Mouse (Mus musculus) erythroid progenitor cell, adult 5-6 weeks (primary cell): Measurements from ENCODE around the gene Actn4. TPM values are rescaled to one million over a fixed set of nuclear protein-coding genes. Genes with fewer than 3 reads are reported as not detected.
A peak's percentile ranks its signal among the peaks of the same experiment; 100 is the strongest.
"Not testable (repeated sequence)": the region's sequence is repeated elsewhere in the genome, so short reads cannot be mapped to it uniquely, and the experiment has no call there.

Experiments
- ATAC-seq: replicated peaks from 2 replicates; pipeline ENCODE4 v1.8.0; 2016; ENCODE audit warnings: moderate number of reproducible peaks, mild to moderate bottlenecking, moderate TSS enrichment, inconsistent platforms; ENCODE audit not compliant: poor library complexity, low FRiP score, severe bottlenecking
- total RNA-seq, 2 experiments: library from RNA; stranded (forward) in 1 of 2; stranded (reverse) in 1 of 2; fragments of 150-400 nt in 1 of 2; fragments of 186-747, 209-891 nt in 1 of 2; gene quantifications; 2 replicates each; pipeline versions ENCODE4 v1.2.3 to v1.2.4; 2015 to 2017; ENCODE audit warnings: low replicate concordance in 2 of 2

Gene Actn4
- total RNA-seq, 2 experiments from 2014 or later: 173 to 189 TPM

DNA sequence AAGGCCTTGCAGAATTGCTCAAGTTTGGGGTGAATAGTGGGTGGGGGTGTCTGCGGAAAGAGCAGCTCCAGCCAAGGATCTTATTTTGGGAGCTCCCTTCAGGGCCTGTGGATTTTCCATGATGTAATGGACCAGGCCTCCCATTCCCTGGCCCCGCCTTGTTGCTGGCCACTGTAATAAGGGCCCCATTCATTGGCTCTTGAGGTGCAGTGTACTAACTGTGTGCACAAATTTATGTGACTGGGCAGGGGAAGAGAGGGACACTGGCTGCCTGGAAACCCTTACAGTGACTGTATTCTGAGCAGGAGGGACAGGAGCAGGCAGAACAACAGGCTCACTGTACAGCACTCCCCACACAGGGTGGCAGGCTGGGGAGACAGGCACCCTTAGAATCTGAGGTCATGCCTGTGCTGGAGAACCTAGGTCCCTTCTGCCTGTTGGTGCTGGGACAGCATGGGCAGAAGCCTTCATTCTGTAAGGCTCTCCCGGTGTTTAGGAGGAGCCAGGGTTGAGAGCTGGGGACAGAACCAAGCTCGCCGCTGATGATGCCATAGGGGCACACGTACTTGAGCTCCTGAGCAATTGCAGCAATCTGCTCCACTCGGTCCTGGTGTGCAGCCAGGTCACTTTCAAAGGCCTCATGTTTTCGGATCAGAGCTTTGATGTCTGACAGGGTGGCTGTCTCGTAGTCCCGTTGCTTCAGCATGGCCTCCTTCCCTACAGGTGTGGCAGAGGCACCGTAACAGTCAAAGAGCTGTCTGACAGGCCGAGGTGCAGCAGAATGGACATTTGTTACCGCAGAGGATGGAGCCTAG, 60.6 kb downstream of the Actn4 start:
- ATAC-seq: no peak

DNA sequence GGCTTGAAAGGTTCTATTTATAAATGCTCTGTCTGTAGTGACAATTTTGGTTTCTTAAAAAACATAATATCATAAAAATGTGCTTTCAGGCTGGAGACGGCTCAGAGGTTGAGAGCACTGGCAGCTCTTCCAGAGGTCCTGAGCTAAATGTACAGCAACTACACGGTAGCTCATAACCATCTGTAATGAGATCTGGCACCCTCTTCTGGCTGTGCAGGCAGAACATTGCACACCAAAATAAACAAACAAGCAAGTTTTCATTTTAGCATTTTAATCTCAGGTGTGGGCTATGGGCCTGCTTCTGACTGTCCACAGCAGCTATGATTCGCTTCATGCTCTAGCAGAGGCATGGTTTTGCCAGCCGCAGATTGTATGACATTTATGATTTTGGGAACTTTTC, 62.2 kb downstream of the Actn4 start:
- no peak for ATAC-seq

DNA sequence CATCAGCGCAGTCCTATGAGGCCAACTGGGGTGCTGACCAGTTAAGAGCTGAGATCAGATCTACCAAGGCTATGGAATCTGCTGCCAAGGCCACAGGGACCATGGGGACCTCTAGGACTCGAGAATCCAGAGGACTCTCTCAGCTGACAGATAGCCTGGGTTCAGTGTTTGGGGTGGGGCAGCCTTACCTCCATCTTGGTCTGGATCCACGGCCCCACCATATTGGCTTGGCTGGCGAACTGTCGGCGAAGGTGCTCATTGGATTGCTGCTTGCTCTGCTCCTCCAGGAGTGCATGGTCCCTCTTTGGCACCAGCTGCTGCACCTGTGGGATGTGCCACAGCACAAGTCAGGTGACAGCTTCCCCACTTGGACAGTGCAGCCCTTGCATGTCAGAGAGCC, 64.5 kb downstream of the Actn4 start:
- no peak for ATAC-seq

DNA sequence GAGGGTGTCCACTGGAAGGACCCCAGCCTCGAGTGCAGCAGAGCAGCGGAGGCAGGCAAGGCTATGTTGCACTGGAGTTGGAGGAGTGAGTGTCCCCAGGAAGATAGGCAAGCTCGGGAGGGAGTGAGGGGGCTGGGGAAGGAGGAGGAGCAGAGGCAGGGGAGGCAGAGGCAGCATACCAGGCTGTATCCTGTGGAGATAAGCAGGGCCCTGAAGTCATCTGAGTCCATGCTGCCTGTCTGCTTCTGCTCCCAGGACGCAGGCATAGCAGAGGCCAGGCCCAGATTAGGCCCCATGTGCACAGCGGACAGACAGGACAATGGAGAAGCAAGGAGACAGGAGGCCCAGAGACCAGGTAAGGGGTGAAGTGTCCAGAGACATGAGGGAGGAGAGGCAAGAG, 67.2 kb downstream of the Actn4 start:
- ATAC-seq: no peak

DNA sequence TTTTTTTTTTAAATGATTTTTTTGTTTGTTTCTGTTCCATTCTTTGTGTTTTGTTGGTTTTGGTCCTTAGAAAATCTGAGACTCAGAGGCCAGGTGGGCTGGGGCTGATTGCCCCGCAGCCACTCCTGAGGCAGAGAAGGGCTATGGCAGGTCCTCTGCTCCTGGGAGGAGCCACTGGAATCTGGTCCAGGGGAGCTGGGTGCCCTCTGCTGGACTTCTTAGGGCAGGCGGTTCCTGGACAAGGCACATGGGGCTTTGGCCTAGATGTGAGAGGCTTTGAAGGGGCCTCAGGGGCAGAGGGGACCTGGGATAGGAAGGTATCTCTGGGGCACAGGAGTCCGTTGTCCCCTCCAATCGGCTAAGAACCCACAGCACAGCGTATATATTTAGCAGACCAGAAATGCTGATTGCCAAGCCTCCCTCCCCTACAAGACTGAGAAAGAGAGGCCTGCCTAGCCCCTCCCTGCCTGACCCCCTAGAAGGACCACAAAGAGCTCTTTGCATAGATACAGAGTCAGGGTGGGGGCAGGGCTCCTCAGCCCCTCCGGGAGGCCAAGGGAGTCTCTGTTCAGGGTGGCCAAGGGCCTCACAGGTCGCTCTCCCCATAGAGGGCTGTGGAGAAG, 68.4 kb downstream of the Actn4 start:
- no peak for ATAC-seq

DNA sequence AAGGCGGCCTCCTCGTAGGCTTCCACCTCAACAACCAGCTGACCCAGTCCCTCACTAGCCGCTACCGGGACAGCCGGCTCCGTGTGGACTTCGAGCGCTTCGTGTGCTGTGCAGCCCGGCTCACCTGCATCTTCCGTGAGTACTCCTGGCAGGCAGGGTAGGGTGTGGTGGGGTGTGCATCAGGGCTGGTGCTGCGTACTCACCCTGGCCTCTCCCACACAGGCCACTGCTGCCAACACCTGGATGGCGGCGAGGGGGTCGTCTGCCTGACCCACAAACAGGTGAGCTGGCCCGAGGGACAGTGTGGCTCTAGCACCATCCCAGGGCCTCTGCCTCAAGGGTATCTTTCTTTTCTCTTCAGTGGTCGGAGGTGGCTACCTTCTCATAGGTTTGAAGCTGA, 69.5 kb downstream of the Actn4 start:
- no peak for ATAC-seq

DNA sequence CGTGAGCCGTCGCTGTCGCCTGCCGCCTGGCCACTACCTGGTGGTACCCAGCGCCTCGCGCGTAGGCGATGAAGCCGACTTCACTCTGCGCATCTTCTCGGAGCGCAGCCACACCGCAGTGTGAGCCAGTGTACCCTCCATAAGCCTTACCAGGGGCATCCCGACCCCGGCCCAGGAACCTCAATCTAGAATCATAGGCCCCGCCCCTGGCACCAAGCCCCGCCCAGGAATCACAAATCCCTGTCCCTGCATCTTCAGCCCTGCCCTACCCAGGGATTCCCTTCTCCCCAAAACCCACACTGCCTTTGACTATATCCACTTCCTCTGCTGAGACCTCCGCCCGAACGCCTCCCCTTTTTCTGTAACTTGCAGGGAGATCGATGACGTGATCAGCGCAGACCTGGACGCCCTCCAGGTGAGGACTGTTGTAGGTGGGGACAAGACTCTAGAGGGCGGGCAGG, 73.4 kb downstream of the Actn4 start:
- ATAC-seq: no peak

DNA sequence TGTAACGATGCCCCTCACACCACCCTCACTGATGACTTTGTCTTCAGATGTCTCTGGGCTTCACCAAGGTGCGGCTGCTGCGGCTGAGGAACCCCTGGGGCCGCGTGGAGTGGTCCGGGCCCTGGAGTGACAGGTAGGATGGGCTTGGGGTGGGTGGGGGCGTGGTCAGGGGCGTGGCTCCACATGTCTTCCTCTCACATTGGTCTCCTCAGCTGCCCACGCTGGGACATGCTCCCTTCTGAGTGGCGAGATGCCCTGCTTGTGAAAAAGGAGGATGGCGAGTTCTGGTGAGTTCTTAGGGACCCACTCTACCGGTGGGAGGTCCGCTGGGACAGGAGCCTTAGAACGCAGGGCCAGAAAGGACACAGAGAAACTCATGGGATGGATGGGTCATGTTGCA, 75.7 kb downstream of the Actn4 start:
- no peak for ATAC-seq

DNA sequence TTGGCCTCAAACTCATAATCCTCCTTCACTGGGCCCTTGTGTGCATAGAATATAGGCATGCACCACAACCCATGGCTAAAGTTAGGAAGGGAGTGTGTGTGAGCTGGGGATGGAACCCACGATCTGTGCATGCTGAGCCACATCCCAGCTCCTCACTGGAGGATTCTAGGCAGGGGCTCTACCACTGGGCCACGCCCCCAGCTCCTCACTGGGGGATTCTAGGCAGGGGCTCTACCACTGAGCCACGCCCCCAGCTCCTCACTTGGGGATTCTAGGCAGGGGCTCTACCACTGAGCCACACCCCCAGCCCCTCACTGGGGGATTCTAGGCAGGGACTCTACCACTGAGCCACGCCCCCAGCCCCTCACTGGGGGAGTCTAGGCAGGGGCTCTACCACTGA, 78.4 kb downstream of the Actn4 start:
- not testable (repeated sequence) for ATAC-seq

DNA sequence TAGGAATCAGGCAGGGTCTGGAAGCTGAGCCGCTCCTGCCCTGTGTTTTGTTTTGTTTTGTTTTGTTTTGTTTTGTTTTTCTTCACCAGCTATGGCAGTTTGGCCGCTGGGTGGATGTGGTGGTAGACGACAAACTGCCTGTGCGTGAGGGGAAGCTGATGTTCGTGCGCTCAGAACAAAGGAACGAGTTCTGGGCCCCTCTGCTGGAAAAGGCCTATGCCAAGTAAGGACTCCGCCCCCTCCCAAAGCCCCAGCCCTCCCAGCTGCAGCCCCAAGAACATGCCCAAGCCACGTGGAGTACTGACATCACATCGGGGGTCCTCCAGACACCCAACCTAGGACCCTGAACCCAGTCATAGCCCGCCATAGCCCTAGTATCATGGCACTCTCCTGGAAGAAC, 79.1 kb downstream of the Actn4 start:
- no peak for ATAC-seq

DNA sequence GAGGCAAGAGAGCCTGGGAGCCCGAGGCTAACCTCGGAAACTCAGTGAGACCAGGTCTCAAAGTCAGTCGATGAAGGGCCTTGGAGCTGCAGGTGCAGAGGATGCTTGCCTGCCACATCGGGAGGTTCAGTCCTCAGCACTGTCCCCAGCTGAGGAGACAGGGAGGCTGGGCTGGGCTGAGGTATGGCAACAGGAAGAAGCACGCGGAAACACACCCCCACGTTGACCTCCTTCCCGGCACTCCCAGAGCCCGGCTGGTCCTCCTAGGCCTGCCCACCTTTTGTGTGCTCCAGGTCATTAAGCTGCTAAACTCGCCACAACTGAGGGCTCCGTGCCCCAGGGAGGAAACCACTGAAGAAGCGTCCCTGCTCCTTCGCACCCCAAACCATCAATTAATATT, 80.9 kb downstream of the Actn4 start, which contains the start of gene Capn12:
Gene Capn12, plus strand, starts transcription at position 224 of the 400 bp plus-strand sequence.
- ATAC-seq: no peak

DNA sequence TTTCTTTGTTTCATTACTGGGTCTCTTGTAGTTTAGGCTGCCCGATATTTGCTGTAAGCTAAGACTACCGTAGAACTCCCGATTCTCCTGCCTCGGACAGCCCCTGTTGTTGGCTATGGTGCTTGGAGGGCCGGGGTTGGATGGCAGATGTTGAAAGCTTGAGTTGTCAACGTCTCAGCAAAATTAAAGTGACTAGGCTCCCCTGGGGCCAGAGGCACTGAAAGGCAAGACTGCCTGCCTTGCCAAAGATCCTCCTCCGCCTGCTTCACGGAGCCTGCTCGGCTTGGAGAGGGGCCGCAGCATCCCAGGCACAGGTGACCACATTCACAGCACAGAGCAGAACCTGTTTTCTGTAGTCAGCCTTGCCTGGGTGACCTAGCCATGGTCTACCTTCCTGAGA, 81.6 kb downstream of the Actn4 start:
- no peak for ATAC-seq

DNA sequence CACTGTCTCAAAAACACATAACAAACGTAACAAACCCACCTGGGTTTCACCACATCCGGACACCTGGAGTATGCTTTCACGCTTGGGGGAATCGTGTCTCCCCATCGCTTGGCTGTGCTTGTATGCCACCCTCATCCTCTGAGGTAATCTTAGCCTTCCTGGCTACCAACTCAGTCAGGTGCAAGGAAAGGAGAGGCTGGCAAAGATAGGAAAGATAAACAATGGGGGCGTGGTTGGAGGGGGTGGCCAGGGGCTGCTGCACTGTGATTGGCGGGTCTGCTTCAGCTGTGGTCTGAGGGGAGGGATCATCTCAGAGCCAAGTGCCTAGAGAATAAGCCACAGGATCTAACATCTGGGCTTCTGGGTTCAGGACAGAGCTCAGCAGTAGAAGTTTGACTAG, 82.5 kb downstream of the Actn4 start:
- ATAC-seq: no peak

DNA sequence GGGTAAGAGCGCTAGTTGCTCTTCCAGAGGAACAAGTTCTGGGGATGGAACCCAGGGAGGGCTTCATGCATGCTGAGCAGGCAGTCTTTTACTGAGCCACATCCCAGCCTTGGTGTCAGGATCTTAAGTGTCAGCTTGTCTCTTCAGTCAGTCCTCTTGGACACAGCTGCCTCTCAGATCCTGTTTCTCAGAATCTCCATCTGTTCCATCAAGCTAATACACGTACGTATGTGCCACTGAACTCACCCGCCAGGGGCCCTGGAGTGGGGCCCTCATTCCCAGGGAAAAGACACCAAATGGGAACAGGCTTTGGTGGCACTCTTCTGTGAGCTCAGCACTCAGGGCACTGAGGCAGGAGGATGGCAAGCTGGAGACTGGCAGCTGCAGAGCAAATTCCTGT, 84.3 kb downstream of the Actn4 start:
- no peak for ATAC-seq

DNA sequence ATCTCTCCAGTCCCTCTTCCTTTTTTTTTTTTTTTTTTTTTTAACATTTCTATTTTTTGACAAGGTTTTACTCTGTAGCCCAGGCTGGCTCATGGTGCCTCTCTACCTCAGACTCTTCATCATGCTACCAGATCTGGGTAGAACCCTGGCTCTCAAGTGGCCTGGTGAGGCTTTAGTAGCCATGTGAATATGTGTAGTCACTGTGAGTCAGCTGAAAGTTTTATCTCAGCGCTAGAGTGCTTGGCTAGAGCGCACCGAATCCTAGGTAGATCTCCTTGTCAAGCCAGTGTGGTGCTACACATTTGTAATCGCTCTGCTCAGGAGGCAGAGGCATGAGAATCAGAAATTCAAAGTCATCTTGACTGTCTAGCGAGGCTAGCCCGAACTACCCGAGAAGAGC, 85.0 kb downstream of the Actn4 start:
- ATAC-seq: peak; percentile 91

DNA sequence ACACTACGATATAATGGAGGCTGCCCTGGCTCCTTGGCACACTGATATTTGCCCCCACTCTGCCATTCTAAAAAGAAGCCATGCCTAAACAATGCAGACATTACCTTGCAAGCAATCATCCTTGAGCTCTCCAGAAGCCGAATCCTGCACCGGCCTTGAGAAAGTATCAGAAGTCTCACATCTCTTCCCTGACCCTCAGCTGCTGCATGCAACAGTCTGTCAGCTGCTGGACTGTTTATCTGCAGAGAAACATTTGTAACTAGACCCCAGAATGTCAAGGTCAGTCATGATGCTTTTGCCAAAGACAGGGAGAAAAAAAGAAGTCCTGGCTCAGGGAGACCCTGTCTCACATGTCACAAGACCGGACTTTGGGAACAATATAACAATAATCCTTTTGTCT, 86.0 kb downstream of the Actn4 start:
- ATAC-seq: no peak

DNA sequence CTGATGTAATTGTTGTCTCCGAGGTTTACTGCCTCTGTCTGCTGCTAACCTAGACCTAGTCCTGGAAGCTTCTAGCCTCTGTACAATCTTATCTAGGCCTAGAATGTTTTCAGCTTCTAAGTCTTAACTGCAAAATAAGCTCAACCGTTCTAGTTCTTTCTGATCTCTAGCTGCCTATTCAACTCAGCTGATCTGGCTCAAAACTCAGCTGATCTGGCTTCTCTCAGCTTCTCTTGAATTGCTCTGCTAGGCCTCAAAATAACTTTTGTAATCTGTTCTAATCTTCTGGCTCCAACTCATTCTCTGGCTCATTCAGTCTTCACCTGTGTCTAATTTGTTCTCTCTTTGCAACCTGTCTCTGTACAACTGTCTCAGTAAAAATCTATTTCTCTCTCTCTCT, 87.6 kb downstream of the Actn4 start:
- no peak for ATAC-seq

DNA sequence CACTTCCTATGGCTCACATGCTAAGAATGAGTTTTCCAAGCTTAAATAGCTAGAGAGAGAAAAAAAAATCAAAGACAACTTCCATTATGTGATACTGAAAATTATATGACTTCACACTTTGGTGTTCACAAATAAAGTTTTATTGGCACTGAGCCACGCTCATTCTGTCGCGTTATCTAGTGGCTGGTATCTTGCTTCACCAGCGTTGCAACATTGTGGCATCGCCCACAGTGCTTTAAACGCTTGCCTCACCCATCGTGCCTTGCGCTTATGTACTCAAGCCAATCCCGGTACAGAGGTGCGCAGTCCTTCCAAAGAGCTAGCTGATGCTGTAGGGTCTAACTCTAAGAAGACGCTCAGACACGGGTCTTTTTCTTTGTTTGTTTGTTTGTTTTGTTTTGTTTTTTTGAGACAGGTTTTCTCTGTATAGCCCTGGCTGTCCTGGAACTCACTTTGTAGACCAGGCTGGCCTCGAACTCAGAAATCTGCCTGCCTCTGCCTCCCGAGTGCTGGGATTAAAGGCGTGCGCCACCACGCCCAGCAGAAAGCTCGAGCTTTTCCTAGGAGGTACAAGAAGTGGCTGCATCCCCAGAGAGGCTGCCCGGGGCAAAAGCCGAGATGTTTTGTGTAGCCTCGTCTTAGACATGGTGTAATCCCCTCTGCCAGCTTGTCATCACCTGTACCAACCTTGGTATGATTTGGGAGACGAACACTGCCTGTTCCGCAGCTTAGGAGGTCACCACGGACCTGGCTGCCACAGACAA, 91.1 kb downstream of the Actn4 start:
- ATAC-seq: peak; percentile 65

DNA sequence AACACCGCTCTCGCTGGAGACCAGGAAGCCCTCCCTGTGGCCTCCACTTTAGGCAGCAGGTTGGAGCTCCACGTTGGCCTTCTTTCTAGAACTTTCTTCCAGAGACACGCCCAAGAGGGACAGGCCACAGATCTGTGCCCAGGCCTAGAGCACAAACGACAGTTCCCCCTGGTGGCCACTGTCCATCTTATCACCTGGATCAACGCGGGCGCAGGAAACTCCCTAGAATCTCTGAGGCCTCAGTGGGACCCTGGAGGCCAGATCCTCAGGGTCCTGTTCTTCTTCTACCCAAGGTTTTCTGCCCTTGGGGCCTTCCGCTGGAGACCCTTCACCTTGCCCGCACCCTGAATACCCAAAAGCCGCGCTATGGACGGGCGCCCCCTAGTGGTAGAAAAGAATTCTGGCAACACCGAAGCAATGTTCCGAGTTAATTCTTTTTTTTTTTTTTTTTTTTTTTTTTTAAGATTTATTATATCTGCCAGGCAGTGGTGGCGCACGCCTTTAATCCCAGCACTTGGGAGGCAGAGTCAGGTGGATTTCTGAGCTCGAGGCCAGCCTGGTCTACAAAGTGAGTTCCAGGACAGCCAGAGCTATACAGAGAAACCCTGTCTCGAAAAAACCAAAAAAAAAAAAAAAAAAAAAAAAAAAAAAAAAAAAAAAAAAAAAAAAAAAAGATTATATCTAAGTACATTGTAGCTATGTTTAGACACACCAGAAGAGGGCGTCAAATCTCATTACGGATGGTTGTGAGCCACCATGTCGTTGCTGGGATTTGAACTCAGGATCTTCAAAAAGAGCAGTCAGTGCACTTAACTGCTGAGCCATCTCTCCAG, 94.4 kb downstream of the Actn4 start:
- peak; percentile 84 for ATAC-seq
